Mouse (Mus musculus) heart, adult 2 months (tissue): ENCODE data around the gene Smim11. TPM values are rescaled to one million over a fixed set of nuclear protein-coding genes. Genes with fewer than 3 reads are reported as not detected.
A peak's percentile ranks its signal among the peaks of the same experiment; 100 is the strongest.

Experiments used
- DNase-seq, 2 experiments: peaks; one replicate each; pipeline ENCODE4 v3.0.0; 2021
- H3K27ac ChIP-seq: fragments of 200-600 bp; 2 replicates; pipeline ENCODE4 v1.8.1; 2022
- H3K27me3 ChIP-seq: fragments of 200-500 bp; 2 replicates; pipeline ENCODE4 v1.6.1; 2012; ENCODE audit warnings: mild to moderate bottlenecking, low read length, inconsistent platforms, mixed read lengths; ENCODE audit not compliant: control insufficient read depth, insufficient read depth
- H3K36me3 ChIP-seq: fragments of 200-500 bp; 2 replicates; pipeline ENCODE4 v1.6.1; 2012; ENCODE audit warnings: low read length, inconsistent platforms; ENCODE audit not compliant: control insufficient read depth, insufficient read depth
- H3K4me1 ChIP-seq: fragments of 200-500 bp; 2 replicates; pipeline ENCODE4 v1.6.1; 2011; ENCODE audit warnings: low read length; ENCODE audit not compliant: control insufficient read depth, insufficient read depth
- H3K4me3 ChIP-seq: fragments of 200-600 bp; 2 replicates; pipeline ENCODE4 v1.8.1; 2022
- H3K79me2 ChIP-seq: fragments of 200-500 bp; replicated peaks from 2 replicates; pipeline ENCODE4 v1.6.1; 2012; ENCODE audit warnings: mild to moderate bottlenecking, inconsistent platforms, low read length, moderate library complexity, mixed read lengths; ENCODE audit not compliant: control insufficient read depth, insufficient read depth
- H3K9ac ChIP-seq: fragments of 200-500 bp; 2 replicates; pipeline ENCODE4 v1.6.1; 2012; ENCODE audit warnings: low read depth, mild to moderate bottlenecking, control low read depth, inconsistent platforms, low read length, mixed read lengths
- CTCF ChIP-seq: fragments of 200-600 bp; IDR thresholded peaks from 2 replicates; pipeline ENCODE4 v1.8.1; 2022; ENCODE audit warnings: antibody characterized with exemption, mild to moderate bottlenecking, moderate library complexity
- EP300 ChIP-seq: fragments of 200-500 bp; IDR thresholded peaks from 2 replicates; pipeline ENCODE4 v1.6.1; 2011; ENCODE audit warnings: low read depth, low read length, control low read depth; ENCODE audit not compliant: insufficient read depth
- POLR2A ChIP-seq: fragments of 200-500 bp; IDR thresholded peaks from 2 replicates; pipeline ENCODE4 v1.6.1; 2011; ENCODE audit warnings: mild to moderate bottlenecking, low read depth, low read length, control low read depth; ENCODE audit not compliant: insufficient read depth
- WGBS: fragments of 180-500 bp; shearing (Covaris S2); methylation state at CpG from one replicate; pipeline ENCODE4 v1.1.7; 2018; 5-methylcytosine and 5-hydroxymethylcytosine counted together
- intact Hi-C: fragments of 180-260 bp; cut with DNase I; formaldehyde crosslinking; loops from one replicate; pipeline ENCODE4 v1.15.1; 2025
- polyA plus RNA-seq: library from polyadenylated mRNA; depleted of rRNA; stranded (reverse); fragments of >200 nt; gene quantifications from 2 replicates; pipeline ENCODE4 v1.2.3, GENCODE M21; 2012
- total RNA-seq, 2 experiments: library from RNA; stranded (reverse); gene quantifications; 2 replicates each; pipeline ENCODE4 v1.2.3; 2021

The Smim11 gene
- total and polyA plus RNA-seq, 3 experiments, result 55.4 to 89.9 (median 76.1) TPM

DNA sequence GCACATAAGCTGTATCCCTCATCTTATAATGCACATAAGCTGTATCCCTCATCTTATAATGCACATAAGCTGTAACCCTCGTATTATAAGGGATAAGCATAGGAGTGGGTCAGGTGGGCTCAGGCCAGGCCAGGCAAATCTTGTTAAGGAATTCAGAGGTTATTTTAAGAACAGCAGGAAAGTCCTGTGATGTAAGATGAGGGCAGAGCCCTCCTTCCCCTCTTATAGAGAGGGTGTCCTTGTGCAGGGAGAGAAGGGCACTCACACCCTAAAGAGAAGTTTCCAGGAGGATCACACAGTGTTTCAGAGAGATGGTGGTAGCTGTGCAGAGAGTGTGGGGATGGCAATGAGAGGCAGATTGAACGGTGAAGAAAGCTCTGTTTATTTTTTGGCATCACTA, 5.8 kb upstream of the Smim11 start:
- Histone ChIP-seq H3K9ac (no peak overlapping the region), H3K79me2 (no peaks in the 10 kb centered on the region), H3K4me1 (no peaks in the 10 kb centered on the region), H3K36me3 (no peaks in the 10 kb centered on the region), H3K27me3 (no peaks in the 10 kb centered on the region), H3K27ac (no peak overlapping the region), H3K4me3 (no peak overlapping the region)
- WGBS, result 39% methylated on average over 2 of the region's 2 CpGs
- intact Hi-C loops, result no loop called here
- TF ChIP-seq CTCF (no peak), POLR2A (no peak), EP300 (no peak)
- no peak for DNase-seq

DNA sequence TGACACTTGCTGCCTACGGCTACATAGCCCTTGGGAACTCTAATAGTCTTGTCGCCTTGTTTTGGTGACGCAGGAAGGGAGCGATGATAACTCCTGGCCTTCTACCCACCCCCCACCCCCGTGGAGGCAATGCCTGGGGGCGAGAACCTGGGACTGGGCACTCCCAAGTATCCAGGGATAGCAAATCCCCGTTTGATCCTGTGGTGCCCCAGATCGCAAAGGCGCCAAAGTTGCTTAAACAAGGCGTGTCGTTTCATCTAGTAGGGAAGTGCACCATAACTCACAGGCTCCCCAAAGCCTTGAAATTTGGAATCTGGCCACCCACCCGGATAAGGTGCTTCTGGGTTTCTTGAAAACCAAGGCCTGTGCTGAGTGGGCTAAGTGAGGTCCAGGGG, 323 bp downstream of the Smim11 start:
- H3K79me2 ChIP-seq, result no peaks in the 10 kb centered on the region
- H3K4me3 ChIP-seq, result peak overlapping the region; percentile 75
- peak overlapping the region; percentile 93 for H3K27ac ChIP-seq
- no peak for DNase-seq
- peak overlapping the region; percentile 56 for H3K9ac ChIP-seq
- WGBS, result 2% methylated on average over 12 of the region's 12 CpGs
- no peaks in the 10 kb centered on the region for H3K27me3 ChIP-seq
- H3K4me1 ChIP-seq, result peaks cover 10% of the 10 kb centered on the region
- no peaks in the 10 kb centered on the region; the same call in 1 of the 2 replicates for H3K36me3 ChIP-seq
- intact Hi-C loops, result loop anchor here (1.0 to 5.0 kb wide), 2 partner anchors 369 to 574 kb away; partner anchors contain the start of genes Cryzl1 and Itsn1
- TF ChIP-seq CTCF (no peak), POLR2A (no peak), EP300 (no peak)

DNA sequence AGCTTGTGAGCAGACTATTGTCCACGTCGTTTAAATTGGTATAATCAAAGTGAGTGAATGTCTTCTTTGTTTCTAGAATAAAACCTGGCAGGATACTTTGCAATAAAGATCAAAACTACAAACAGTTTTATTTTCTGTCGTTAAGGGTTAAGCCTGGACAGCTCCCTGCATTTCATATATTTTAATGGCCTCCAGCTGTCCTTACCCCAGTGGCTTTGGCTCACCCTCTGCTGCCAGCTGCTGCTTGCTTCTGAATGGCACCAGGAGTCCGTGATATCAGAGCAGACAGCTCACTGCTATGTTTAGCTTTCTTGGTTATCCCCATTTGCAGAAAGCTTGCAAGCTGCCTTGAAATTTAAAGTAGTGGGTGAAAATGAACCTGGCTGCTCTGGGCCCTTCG, 903 bp downstream of the Smim11 start:
- peak overlapping the region; percentile 56 for H3K9ac ChIP-seq
- peak in 1 of 2 experiments; percentile 47 for DNase-seq

DNA sequence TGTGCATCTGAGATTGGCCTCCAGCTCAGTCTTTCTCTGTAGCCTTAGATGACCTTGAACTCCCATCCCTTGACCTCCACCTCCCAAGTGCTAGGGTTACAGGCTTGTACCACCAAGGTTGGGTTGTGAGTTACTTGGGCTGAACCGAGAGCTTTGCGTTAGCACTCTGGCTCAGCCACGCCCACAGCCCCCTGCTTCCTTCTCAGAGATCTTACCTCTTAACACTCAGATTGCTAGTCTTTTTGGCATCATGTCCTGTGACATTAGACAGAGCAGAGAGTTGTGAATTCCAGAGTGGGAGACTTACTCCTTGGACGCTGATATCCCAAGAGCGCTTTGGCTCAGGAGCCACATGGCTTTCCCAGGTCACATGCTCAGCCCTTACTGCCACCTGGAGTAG, 1.4 kb downstream of the Smim11 start:
- DNase-seq, result no peak
- Histone ChIP-seq H3K36me3 (no peaks in the 10 kb centered on the region; the same call in 1 of the 2 replicates), H3K27me3 (no peaks in the 10 kb centered on the region), H3K4me1 (peaks cover 10% of the 10 kb centered on the region), H3K79me2 (no peaks in the 10 kb centered on the region), H3K4me3 (peak overlapping the region; percentile 75; the same call in 1 of the 2 replicates), H3K27ac (peak overlapping the region; percentile 93), H3K9ac (0 out of 2 replicates have a peak overlapping the region, but pooled peaks have one; percentile 35)
- WGBS, result 31% methylated on average over 5 of the region's 5 CpGs
- intact Hi-C loops, result loop anchor here (5.0 kb wide), 1 partner anchor 575 kb away; the partner anchor contains the start of genes Cryzl1 and Itsn1
- TF ChIP-seq EP300 (no peak), POLR2A (no peak), CTCF (no peak)

More for the DNA sequence above, 903 bp downstream of the Smim11 start:
- Histone ChIP-seq H3K36me3 (no peaks in the 10 kb centered on the region; the same call in 1 of the 2 replicates), H3K4me3 (peak overlapping the region; percentile 75), H3K27me3 (no peaks in the 10 kb centered on the region), H3K27ac (peak overlapping the region; percentile 93), H3K4me1 (peaks cover 10% of the 10 kb centered on the region), H3K79me2 (no peaks in the 10 kb centered on the region)
- intact Hi-C loops, result loop anchor here (1.0 to 5.0 kb wide), 2 partner anchors 370 to 575 kb away; partner anchors contain the start of genes Cryzl1 and Itsn1
- 30% methylated on average over 5 of the region's 5 CpGs for WGBS
- TF ChIP-seq POLR2A (peak; percentile 66; the same call in 1 of the 2 replicates), EP300 (no peak), CTCF (no peak)

DNA sequence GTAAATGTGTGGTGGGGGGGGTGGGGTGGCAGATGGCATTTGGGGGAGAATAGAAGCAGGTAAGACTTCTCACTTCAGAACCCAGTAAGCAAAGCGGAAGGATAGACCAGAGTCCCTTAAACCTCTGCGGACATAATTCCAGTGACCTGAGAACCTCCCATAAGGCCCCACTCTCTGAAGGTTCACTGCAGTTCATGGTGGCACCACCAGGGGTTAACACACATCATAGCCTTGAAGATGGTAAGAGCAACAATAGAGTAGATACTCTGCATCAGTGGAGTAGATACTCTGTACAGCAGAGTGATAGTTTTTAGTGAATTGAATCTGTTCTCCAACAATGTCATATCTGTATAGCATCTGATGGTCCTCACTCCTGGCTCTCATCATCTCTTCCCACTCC, 4.4 kb downstream of the Smim11 start:
- Histone ChIP-seq H3K4me3 (no peak overlapping the region), H3K9ac (no peak overlapping the region), H3K27me3 (no peaks in the 10 kb centered on the region), H3K27ac (no peak overlapping the region), H3K36me3 (no peaks in the 10 kb centered on the region; the same call in 1 of the 2 replicates), H3K79me2 (no peaks in the 10 kb centered on the region), H3K4me1 (peaks cover 9% of the 10 kb centered on the region)
- TF ChIP-seq CTCF (peak; percentile 41), EP300 (no peak)
- intact Hi-C loops, result no loop called here
- WGBS, result 92% methylated on average over 2 of the region's 2 CpGs
- no peak for DNase-seq

DNA sequence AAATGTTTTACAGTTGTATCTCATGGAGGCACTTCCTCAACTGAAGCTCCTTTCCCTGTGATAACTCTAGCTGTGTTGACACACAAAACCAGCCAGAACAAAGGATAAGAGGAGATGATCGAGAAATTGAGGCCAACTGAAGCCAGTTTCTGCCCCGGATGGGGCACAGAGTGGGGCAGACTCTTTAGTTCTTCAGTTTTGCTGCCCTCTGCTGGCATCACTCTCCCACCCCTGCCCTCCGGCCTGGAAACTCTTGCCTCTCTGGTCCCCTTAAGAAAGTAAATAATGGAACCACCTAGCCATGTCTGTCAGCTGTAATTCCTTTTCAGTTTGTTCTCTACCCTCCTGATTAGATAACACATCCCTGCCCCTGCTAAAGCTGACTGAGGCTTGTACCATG, 6.9 kb downstream of the Smim11 start:
- no peak overlapping the region for H3K27ac ChIP-seq
- H3K27me3 ChIP-seq, result no peaks in the 10 kb centered on the region
- no peak overlapping the region for H3K9ac ChIP-seq
- no peaks in the 10 kb centered on the region for H3K4me1 ChIP-seq
- intact Hi-C loops, result no loop called here
- TF ChIP-seq POLR2A (no peak), EP300 (no peak), CTCF (peak; percentile 37)
- 54% methylated on average over 3 of the region's 3 CpGs for WGBS
- H3K79me2 ChIP-seq, result no peaks in the 10 kb centered on the region
- no peak overlapping the region for H3K4me3 ChIP-seq
- no peaks in the 10 kb centered on the region for H3K36me3 ChIP-seq
- no peak for DNase-seq
